Mouse (Mus musculus): ENCODE results near the gene Cnih2. TPM values are rescaled to one million over a fixed set of nuclear protein-coding genes. Genes with fewer than 3 reads are reported as not detected.

The Cnih2 gene
- polyA plus RNA-seq, 1 experiment from 2014 or later = 518 TPM

GRCm38 (mm10) chr19:5049325-5049724 is 49.0 kb downstream of the Cnih2 start:
- Histone ChIP-seq H3K9me3 (ENCODE audit: control insufficient read depth, low read length) (no peaks in the 10 kb centered on the region), H3K4me1 (ENCODE audit: control insufficient read depth, insufficient read depth, low read length) (0 out of 2 replicates have a peak, but pooled peaks cover 4% of the 10 kb centered on the region), H3K36me3 (ENCODE audit: control insufficient read depth, insufficient read depth, low read length) (peaks cover 44% of the 10 kb centered on the region), H3K4me2 (ENCODE audit: low read length) (no peak overlapping the region), H3K27me3 (ENCODE audit: control insufficient read depth, insufficient read depth, low read length) (peaks cover 37% of the 10 kb centered on the region), H3K27ac (replicated peaks; ENCODE audit: low read depth, low read length) (no peak overlapping the region), H3K9ac (replicated peaks; ENCODE audit: low read length) (no peak overlapping the region), H3K4me3 (replicated peaks; ENCODE audit: low read depth, low read length) (no peak overlapping the region)
- ATAC-seq (ENCODE audit: low FRiP score, low TSS enrichment) (no peak), DNase-seq (no peak)
- 40% methylated on average over 6 of the region's 6 CpGs for WGBS

GRCm38 (mm10) chr19:5048138-5049056 is 49.9 kb downstream of the Cnih2 start:
- no peak for ATAC-seq (ENCODE audit: low FRiP score, low TSS enrichment)
- 82% methylated on average over 14 of the region's 14 CpGs for WGBS
- peaks cover 48% of the 10 kb centered on the region for H3K36me3 ChIP-seq (ENCODE audit: control insufficient read depth, insufficient read depth, low read length)
- H3K27ac ChIP-seq (replicated peaks; ENCODE audit: low read depth, low read length) = no peak overlapping the region
- no peak for DNase-seq
- no peak overlapping the region for H3K4me2 ChIP-seq (ENCODE audit: low read length)
- H3K9ac ChIP-seq (replicated peaks; ENCODE audit: low read length) = no peak overlapping the region
- peaks cover 37% of the 10 kb centered on the region for H3K27me3 ChIP-seq (ENCODE audit: control insufficient read depth, insufficient read depth, low read length)
- no peak overlapping the region for H3K4me3 ChIP-seq (replicated peaks; ENCODE audit: low read depth, low read length)
- H3K9me3 ChIP-seq (ENCODE audit: control insufficient read depth, low read length) = no peaks in the 10 kb centered on the region
- 0 out of 2 replicates have a peak, but pooled peaks cover 4% of the 10 kb centered on the region for H3K4me1 ChIP-seq (ENCODE audit: control insufficient read depth, insufficient read depth, low read length)

- Histone ChIP-seq H3K9ac (replicated peaks; ENCODE audit: low read length) (no peak overlapping the region), H3K27ac (replicated peaks; ENCODE audit: low read depth, low read length) (no peak overlapping the region), H3K36me3 (ENCODE audit: control insufficient read depth, insufficient read depth, low read length) (peaks cover 48% of the 10 kb centered on the region), H3K4me2 (ENCODE audit: low read length) (no peak overlapping the region), H3K27me3 (ENCODE audit: control insufficient read depth, insufficient read depth, low read length) (peaks cover 9% of the 10 kb centered on the region; the same call in 1 of the 2 replicates), H3K4me1 (ENCODE audit: control insufficient read depth, insufficient read depth, low read length) (peaks cover 14% of the 10 kb centered on the region), H3K9me3 (ENCODE audit: control insufficient read depth, low read length) (no peaks in the 10 kb centered on the region), H3K4me3 (replicated peaks; ENCODE audit: low read depth, low read length) (no peak overlapping the region)
- 85% methylated on average over 4 of the region's 4 CpGs for whole genome bisulfite sequencing
- DNase-seq = no peak
- ATAC-seq (ENCODE audit: low FRiP score, low TSS enrichment) = no peak
Measured at GRCm38 (mm10) chr19:5045531-5045930, 52.8 kb downstream of the Cnih2 start.

Other genes starting within 250 kb of the Cnih2 start
- 57.3 and 63.7 TPM in 2 replicates for gene Ctsf, start 243.4 kb downstream of the Cnih2 start, polyA plus RNA-seq (2014; fragmentation: Nextera tagmentation; extraction: Ambion mirVana)
- 2.1 and 3.1 TPM in 2 replicates for gene Actn3, start 220.6 kb downstream of the Cnih2 start, polyA plus RNA-seq (2014; fragmentation: Nextera tagmentation; extraction: Ambion mirVana)
- 18.2 and 19.4 TPM in 2 replicates for gene Zdhhc24, start 219.9 kb downstream of the Cnih2 start, polyA plus RNA-seq (2014; fragmentation: Nextera tagmentation; extraction: Ambion mirVana)
- 8.9 and 17.9 TPM in 2 replicates for gene Bbs1, start 191.9 kb downstream of the Cnih2 start, polyA plus RNA-seq (2014; fragmentation: Nextera tagmentation; extraction: Ambion mirVana)
- gene Dpp3, start 170.2 kb downstream of the Cnih2 start, polyA plus RNA-seq (2014; fragmentation: Nextera tagmentation; extraction: Ambion mirVana) = 102 and 103 TPM in 2 replicates
- gene Peli3, start 155.4 kb downstream of the Cnih2 start, polyA plus RNA-seq (2014; fragmentation: Nextera tagmentation; extraction: Ambion mirVana) = 10.7 and 12.2 TPM in 2 replicates
- gene Mrpl11, start 136.4 kb downstream of the Cnih2 start, polyA plus RNA-seq (2014; fragmentation: Nextera tagmentation; extraction: Ambion mirVana) = 117 and 122 TPM in 2 replicates
- gene Npas4, start 108.2 kb downstream of the Cnih2 start, polyA plus RNA-seq (2014; fragmentation: Nextera tagmentation; extraction: Ambion mirVana) = 0.24 and 0.58 TPM in 2 replicates
- gene Slc29a2, start 74.7 kb downstream of the Cnih2 start, polyA plus RNA-seq (2014; fragmentation: Nextera tagmentation; extraction: Ambion mirVana) = 6.2 and 8.7 TPM in 2 replicates
- 69.7 and 77.4 TPM in 2 replicates for gene B4gat1, start 59.7 kb downstream of the Cnih2 start, polyA plus RNA-seq (2014; fragmentation: Nextera tagmentation; extraction: Ambion mirVana)
- gene AC124502.3, start 59.6 kb downstream of the Cnih2 start, polyA plus RNA-seq (2014; fragmentation: Nextera tagmentation; extraction: Ambion mirVana) = 1.5 and 1.6 TPM in 2 replicates
- gene Brms1, start 57.2 kb downstream of the Cnih2 start, polyA plus RNA-seq (2014; fragmentation: Nextera tagmentation; extraction: Ambion mirVana) = 32.0 and 39.0 TPM in 2 replicates
- gene Rin1, start 48.0 kb downstream of the Cnih2 start, polyA plus RNA-seq (2014; fragmentation: Nextera tagmentation; extraction: Ambion mirVana) = 0.58 and 1.6 TPM in 2 replicates
- 6.2 and 20.4 TPM in 2 replicates for gene Cd248, start 30.4 kb downstream of the Cnih2 start, polyA plus RNA-seq (2014; fragmentation: Nextera tagmentation; extraction: Ambion mirVana)
- 8.3 and 15.7 TPM in 2 replicates for gene Tmem151a, start 13.0 kb downstream of the Cnih2 start, polyA plus RNA-seq (2014; fragmentation: Nextera tagmentation; extraction: Ambion mirVana)
- gene Yif1a, start 10.0 kb downstream of the Cnih2 start, polyA plus RNA-seq (2014; fragmentation: Nextera tagmentation; extraction: Ambion mirVana) = 62.2 and 62.7 TPM in 2 replicates
- 227 and 228 TPM in 2 replicates for gene Rab1b, start 8.6 kb upstream of the Cnih2 start, polyA plus RNA-seq (2014; fragmentation: Nextera tagmentation; extraction: Ambion mirVana)
- 52.5 and 59.0 TPM in 2 replicates for gene Klc2, start 20.0 kb upstream of the Cnih2 start, polyA plus RNA-seq (2014; fragmentation: Nextera tagmentation; extraction: Ambion mirVana)
- gene Pacs1, start 174.6 kb upstream of the Cnih2 start, polyA plus RNA-seq (2014; fragmentation: Nextera tagmentation; extraction: Ambion mirVana) = 42.4 and 48.4 TPM in 2 replicates
- gene Sf3b2, start 196.9 kb upstream of the Cnih2 start, polyA plus RNA-seq (2014; fragmentation: Nextera tagmentation; extraction: Ambion mirVana) = 291 and 365 TPM in 2 replicates
- gene Gal3st3, start 199.8 kb upstream of the Cnih2 start, polyA plus RNA-seq (2014; fragmentation: Nextera tagmentation; extraction: Ambion mirVana) = 29.0 and 35.5 TPM in 2 replicates
- gene Catsper1, start 237.2 kb upstream of the Cnih2 start, polyA plus RNA-seq (2014; fragmentation: Nextera tagmentation; extraction: Ambion mirVana) = not detected in 2 replicates